Mouse (Mus musculus) embryonic facial prominence, embryonic 11.5 days (tissue): Measurements from ENCODE around the gene Anapc11. TPM values are rescaled to one million over a fixed set of nuclear protein-coding genes. Genes with fewer than 3 reads are reported as not detected.

Experiments
- ATAC-seq: fragments of 200-750 bp; cut with Nextera tagmentation; replicated peaks from 2 replicates; pipeline ENCODE4 v1.8.0; 2017; ENCODE audit warnings: low read depth; ENCODE audit not compliant: insufficient number of reproducible peaks, low FRiP score, low TSS enrichment
- DNase-seq: peaks from one replicate; pipeline ENCODE4 v3.0.0-alpha.2; 2015; ENCODE audit warnings: low spot score
- H3K27ac ChIP-seq: fragments of 300-500 bp; sonication (generic); replicated peaks from 2 replicates; pipeline ENCODE4 v1.5.1; 2014; ENCODE audit warnings: mild to moderate bottlenecking, low read depth, low read length, control low read depth
- H3K27me3 ChIP-seq: fragments of 300-500 bp; sonication (generic); 2 replicates; pipeline ENCODE4 v1.6.1; 2014; ENCODE audit warnings: mild to moderate bottlenecking, low read length, moderate library complexity, mixed read lengths; ENCODE audit not compliant: control insufficient read depth, insufficient read depth
- H3K36me3 ChIP-seq: fragments of 300-500 bp; sonication (generic); replicated peaks from 2 replicates; pipeline ENCODE4 v1.6.1; 2014; ENCODE audit warnings: low read depth, mild to moderate bottlenecking, low read length, moderate library complexity, mixed read lengths; ENCODE audit not compliant: control insufficient read depth, insufficient read depth
- H3K4me1 ChIP-seq: fragments of 300-500 bp; sonication (generic); 2 replicates; pipeline ENCODE4 v1.6.1; 2014; ENCODE audit warnings: low read length, mixed read lengths; ENCODE audit not compliant: control insufficient read depth, insufficient read depth
- H3K4me2 ChIP-seq: fragments of 300-500 bp; sonication (generic); 2 replicates; pipeline ENCODE4 v1.6.1; 2014; ENCODE audit warnings: low read depth, mild to moderate bottlenecking, control low read depth, low read length, moderate library complexity
- H3K4me3 ChIP-seq: fragments of 300-500 bp; sonication (generic); 2 replicates; pipeline ENCODE4 v1.5.1; 2014; ENCODE audit warnings: low read depth, low read length, control low read depth
- H3K9ac ChIP-seq: fragments of 300-500 bp; sonication (generic); replicated peaks from 2 replicates; pipeline ENCODE4 v1.6.1; 2014; ENCODE audit warnings: mild to moderate bottlenecking, control low read depth, low read length
- H3K9me3 ChIP-seq: fragments of 300-500 bp; sonication (generic); replicated peaks from 2 replicates; pipeline ENCODE4 v1.6.1; 2016; ENCODE audit warnings: mild to moderate bottlenecking, low read length, inconsistent platforms, mixed read lengths; ENCODE audit not compliant: control insufficient read depth
- WGBS: fragments of 180-500 bp; shearing (Covaris S2); extraction: QIAGEN DNeasy Blood & Tissue Kit; methylation state at CpG from one replicate; pipeline ENCODE4 v1.1.7; 2014; 5-methylcytosine and 5-hydroxymethylcytosine counted together
- polyA plus RNA-seq: library from polyadenylated mRNA; unstranded; fragments of >200 nt; fragmentation: Nextera tagmentation; extraction: Ambion mirVana; gene quantifications from 2 replicates; pipeline ENCODE4 v1.2.1, GENCODE M21; 2014

Gene Anapc11
- polyA plus RNA-seq, 1 experiment from 2014 or later = 177 TPM

DNA sequence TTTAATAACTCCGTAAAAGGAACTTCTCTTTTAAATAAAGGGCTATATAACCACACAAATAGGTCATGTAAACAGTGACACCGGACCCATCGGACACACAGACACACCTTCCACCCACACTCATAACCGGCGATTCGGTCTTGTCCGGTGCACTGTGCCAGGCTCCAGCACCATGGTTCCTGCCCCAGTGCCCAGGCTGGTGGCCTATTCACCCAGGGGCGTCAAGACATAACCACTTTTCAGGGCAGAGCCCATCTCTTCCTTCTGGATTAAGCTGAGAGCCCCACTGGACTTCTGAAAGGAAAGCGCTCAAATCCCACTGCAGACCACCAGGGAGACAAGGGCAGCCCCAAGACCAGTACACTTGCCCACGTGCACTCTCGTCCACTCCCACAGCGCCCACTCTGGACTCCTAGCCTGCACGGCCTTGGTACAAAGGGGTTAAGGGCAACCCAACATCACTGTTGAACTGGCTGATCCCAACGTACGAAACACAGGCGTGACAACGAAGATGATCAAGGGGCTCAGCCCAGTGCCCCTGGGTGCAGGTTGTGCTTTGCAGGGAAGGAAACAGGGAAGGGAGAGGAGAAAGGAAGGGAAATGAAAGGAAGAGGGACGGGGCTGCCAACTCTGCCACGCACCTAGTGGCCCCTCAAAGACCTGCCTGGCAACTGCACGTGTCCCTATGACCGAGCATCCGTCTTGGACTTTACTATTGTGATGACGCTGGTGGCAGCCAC, 30.6 kb downstream of the Anapc11 start:
- ATAC-seq (no peak), DNase-seq (no peak)
- Histone ChIP-seq H3K27me3 (no peaks in the 10 kb centered on the region), H3K9ac (no peak overlapping the region; the same call in 1 of the 2 replicates), H3K9me3 (no peaks in the 10 kb centered on the region), H3K27ac (no peak overlapping the region), H3K36me3 (no peaks in the 10 kb centered on the region; the same call in none of the 2 replicates), H3K4me3 (no peak overlapping the region), H3K4me2 (no peak overlapping the region), H3K4me1 (peaks cover 11% of the 10 kb centered on the region; the same call in 1 of the 2 replicates)
- 93% methylated on average over 23 of the region's 23 CpGs for WGBS

DNA sequence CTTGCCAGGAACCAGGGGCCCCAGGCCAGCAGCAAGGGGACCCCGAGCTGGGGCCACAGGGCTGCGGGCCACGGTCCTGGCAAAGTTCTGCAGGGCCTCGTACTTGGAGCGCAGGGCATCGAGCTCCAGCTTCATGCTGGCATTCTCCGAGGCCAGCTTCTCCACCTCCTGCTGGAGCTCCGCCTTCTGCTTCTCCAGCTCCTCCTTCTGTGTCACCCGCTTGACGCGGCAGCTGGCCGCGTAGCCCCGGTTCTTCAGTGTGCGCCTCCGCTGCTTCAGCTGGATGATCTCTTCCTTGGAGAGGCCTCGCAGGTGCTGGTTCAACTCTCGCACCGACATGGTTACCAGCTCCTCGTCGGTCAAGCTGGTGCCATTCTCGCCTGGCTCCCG, 31.1 kb downstream of the Anapc11 start:
- WGBS = 74% methylated on average over 23 of the region's 23 CpGs
- Histone ChIP-seq H3K4me3 (no peak overlapping the region), H3K4me2 (peak overlapping the region; percentile 19), H3K9ac (0 out of 2 replicates have a peak overlapping the region, but pooled peaks have one; percentile 25), H3K27me3 (no peaks in the 10 kb centered on the region), H3K9me3 (no peaks in the 10 kb centered on the region), H3K27ac (no peak overlapping the region), H3K4me1 (peaks cover 9% of the 10 kb centered on the region; the same call in 1 of the 2 replicates), H3K36me3 (no peaks in the 10 kb centered on the region; the same call in none of the 2 replicates)
- no peak for DNase-seq
- no peak for ATAC-seq

DNA sequence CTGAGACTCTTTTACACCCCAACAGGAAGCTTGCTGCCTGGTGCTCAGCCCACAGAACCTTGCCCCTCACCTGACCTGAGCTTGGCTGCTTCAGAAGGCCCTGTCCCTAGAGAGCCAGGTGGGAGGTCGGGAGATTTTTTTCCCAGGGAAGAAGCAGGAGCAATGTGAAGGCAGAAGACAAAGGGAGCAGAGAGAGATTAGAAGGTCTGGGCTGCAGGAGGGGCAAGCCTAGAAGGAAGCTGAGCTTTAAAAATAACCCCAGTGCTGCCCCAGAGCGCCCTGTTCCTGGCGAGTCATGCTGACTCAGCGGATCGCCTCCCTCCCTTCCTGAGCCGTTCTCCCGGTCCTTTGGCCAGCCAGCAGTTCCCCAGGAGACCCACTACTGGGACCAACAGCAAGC, 31.7 kb downstream of the Anapc11 start:
- Histone ChIP-seq H3K4me2 (peak overlapping the region; percentile 21), H3K9me3 (no peaks in the 10 kb centered on the region), H3K4me3 (0 out of 2 replicates have a peak overlapping the region, but pooled peaks have one; percentile 8), H3K36me3 (no peaks in the 10 kb centered on the region; the same call in none of the 2 replicates), H3K27ac (0 out of 2 replicates have a peak overlapping the region, but pooled peaks have one; percentile 28), H3K27me3 (no peaks in the 10 kb centered on the region), H3K9ac (peak overlapping the region; percentile 37), H3K4me1 (peaks cover 9% of the 10 kb centered on the region; the same call in 1 of the 2 replicates)
- ATAC-seq (no peak), DNase-seq (no peak)
- 26% methylated on average over 7 of the region's 7 CpGs for WGBS

GRCm38 (mm10) chr11:120630401-120630871, 32.2 kb downstream of the Anapc11 start:
- DNase-seq = no peak
- H3K4me3 ChIP-seq = 0 out of 2 replicates have a peak overlapping the region, but pooled peaks have one; percentile 8
- peaks cover 9% of the 10 kb centered on the region; the same call in 1 of the 2 replicates for H3K4me1 ChIP-seq

DNA sequence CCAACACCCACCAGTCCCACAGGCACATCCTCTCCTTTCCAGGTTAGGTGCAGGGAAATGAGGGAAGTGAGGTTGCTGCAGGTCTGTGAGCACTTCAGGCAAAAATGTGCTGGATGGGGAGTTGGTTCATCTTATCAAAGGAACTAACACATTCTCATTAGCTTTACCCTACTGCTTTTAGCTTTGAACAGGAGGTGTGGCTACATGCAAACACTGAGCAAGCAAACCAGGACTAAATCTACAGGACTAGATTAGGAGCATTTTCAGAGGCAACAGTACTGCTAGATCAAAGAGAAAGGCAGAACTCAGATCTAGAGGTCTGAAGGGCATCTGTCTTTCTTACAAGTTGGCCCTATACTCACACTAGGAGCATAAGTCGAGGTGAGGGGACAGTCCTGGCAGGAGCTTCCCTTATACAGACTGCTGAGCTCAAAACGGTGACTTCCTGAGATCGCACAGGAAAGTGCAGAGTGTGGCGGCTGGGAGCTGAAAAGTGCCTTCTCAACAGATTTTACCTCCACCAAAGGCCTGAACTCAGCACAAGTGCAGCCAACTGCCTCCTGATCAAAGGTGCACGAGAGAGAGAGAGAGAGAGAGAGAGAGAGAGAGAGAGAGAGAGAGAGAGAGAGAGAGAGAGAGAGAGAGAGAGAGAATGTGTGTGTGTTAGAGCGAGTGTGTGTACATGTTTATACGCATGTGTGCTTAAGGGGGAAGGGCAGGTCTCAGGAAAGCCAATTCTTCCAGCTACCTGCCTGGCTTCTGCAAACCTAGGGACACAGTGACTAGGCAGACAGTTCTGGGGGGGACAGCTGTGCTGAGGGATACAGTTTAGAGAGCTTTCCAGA, 32.9 kb downstream of the Anapc11 start:
- Histone ChIP-seq H3K4me2 (peak overlapping the region; percentile 16), H3K27ac (no peak overlapping the region)

More at GRCm38 (mm10) chr11:120630401-120630871, 32.2 kb downstream of the Anapc11 start:
- ATAC-seq = no peak
- Histone ChIP-seq H3K36me3 (no peaks in the 10 kb centered on the region; the same call in none of the 2 replicates), H3K4me2 (peak overlapping the region; percentile 21), H3K9ac (peak overlapping the region; percentile 37), H3K9me3 (no peaks in the 10 kb centered on the region), H3K27me3 (no peaks in the 10 kb centered on the region), H3K27ac (0 out of 2 replicates have a peak overlapping the region, but pooled peaks have one; percentile 28)
- WGBS = 52% methylated on average over 5 of the region's 5 CpGs

DNA sequence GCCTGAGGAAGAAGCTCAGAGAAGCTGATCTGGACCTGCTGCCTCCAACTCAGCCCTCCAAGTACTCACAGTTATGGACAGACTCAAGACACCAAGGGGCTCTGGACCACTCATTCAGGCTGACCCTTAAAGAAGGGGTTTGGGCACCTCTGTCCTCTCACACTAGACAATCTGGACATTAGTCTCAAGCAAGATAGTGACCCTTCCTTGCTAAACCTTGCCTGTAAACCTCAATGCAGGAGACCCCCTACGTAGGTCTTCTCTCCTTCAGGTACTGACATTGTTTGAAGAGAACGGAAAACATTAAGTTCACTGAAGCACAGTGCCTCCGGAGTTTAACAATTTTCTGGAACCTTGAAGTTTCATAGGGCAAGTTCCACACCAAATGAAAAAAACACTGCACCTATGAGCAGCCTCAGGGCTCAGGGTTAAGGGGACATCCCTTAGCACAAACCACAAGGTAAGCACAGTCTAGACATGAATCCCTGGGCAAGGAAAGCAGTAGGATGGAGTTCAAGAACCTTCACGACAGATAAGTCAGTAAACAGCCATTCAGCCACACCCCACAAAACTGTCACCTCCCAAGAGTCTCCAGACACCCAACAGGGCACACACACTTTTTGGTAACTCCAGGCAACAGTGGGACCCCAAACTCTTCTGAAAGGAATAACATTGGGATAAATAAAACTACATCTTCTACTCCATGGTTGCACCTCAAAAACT, 33.7 kb downstream of the Anapc11 start:
- Histone ChIP-seq H3K9ac (peak overlapping the region; percentile 94), H3K4me3 (peak overlapping the region; percentile 85), H3K4me2 (peak overlapping the region; percentile 81), H3K9me3 (no peaks in the 10 kb centered on the region), H3K36me3 (no peaks in the 10 kb centered on the region; the same call in none of the 2 replicates), H3K27me3 (no peaks in the 10 kb centered on the region), H3K4me1 (peaks cover 9% of the 10 kb centered on the region; the same call in 1 of the 2 replicates), H3K27ac (peak overlapping the region; percentile 75; the same call in 1 of the 2 replicates)
- DNase-seq (no peak), ATAC-seq (no peak)
- 69% methylated on average over 4 of the region's 4 CpGs for WGBS

More for the DNA sequence above, 32.9 kb downstream of the Anapc11 start:
- no peaks in the 10 kb centered on the region; the same call in none of the 2 replicates for H3K36me3 ChIP-seq
- no peaks in the 10 kb centered on the region for H3K27me3 ChIP-seq
- peak overlapping the region; percentile 94; the same call in 1 of the 2 replicates for H3K9ac ChIP-seq
- ATAC-seq (no peak), DNase-seq (no peak)
- 41% methylated on average over 7 of the region's 7 CpGs for WGBS
- H3K4me1 ChIP-seq = peaks cover 9% of the 10 kb centered on the region; the same call in 1 of the 2 replicates
- peak overlapping the region; percentile 1; the same call in 1 of the 2 replicates for H3K4me3 ChIP-seq
- no peaks in the 10 kb centered on the region for H3K9me3 ChIP-seq
